17 mouse cellular contexts compared by ENCODE assay signal in the genomic region with DNA sequence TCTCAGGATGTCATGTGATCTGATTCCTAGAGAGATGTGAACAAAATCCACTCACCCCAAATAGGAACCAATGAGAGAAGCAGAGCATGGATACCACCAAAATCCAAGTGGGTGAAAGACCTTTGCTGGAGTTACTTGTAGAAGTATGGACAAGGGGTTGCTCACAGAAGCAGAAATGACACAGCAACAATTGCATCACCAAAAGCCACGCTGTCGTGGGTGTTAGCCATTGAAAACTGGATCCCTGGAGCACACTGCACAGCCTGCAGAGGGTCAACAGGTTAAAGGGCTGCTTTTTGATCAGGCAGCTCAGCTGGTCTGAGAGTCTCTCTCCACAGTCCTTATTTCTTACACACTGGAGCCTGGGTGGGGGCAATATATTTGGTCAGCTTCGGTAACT. TPM values are rescaled to one million over a fixed set of nuclear protein-coding genes. Genes with fewer than 3 reads are reported as not detected.
DNase-seq lines count a peak whose midpoint lies in the region; ATAC-seq and TF ChIP-seq lines count a peak whose summit lies in the region.
"Had no signal": no experiment of that assay in that cellular context is flagged by ENCODE, and none has a peak within 500 bp of the region (broad histone marks: within the 10 kb centered on the region; RNA-seq: fewer than 3 reads in every experiment).

No protein-coding gene starts in this region.

- H3K27ac ChIP-seq in heart, adult 2 months: peak overlapping the region; percentile 78
- H3K27ac ChIP-seq in lung, postnatal 0 days (ENCODE audit: low read length): no peak overlapping the region
- peak overlapping the region; percentile 38; the same call in 1 of the 2 replicates for H3K27ac ChIP-seq in small intestine, adult 2 months (ENCODE audit: insufficient read depth, low read depth, low read length)
- H3K27ac ChIP-seq: embryonic facial prominence, embryonic 12.5 days; hindbrain, embryonic 15.5 days; limb, embryonic 15.5 days; lung, embryonic 15.5 days; midbrain, embryonic 10.5 days; stomach, postnatal 0 days had no signal

- TF ChIP-seq EP300 in heart, adult 2 months (IDR thresholded peaks at IDR 0.05; ENCODE audit: insufficient read depth, low read depth, low read length): no peak
- TF ChIP-seq EP300 in lung, postnatal 0 days (IDR thresholded peaks at IDR 0.05): no peak

- H3K27me3 ChIP-seq in heart, adult 2 months (ENCODE audit: control insufficient read depth, insufficient read depth, low read length): no peaks in the 10 kb centered on the region
- no peaks in the 10 kb centered on the region for H3K27me3 ChIP-seq in lung, postnatal 0 days (replicated peaks; ENCODE audit: insufficient read depth, low read length)
- no peaks in the 10 kb centered on the region for H3K27me3 ChIP-seq in small intestine, adult 2 months (ENCODE audit: control insufficient read depth, insufficient read depth, low read length)
- H3K27me3 ChIP-seq: hindbrain, embryonic 15.5 days; limb, embryonic 15.5 days; lung, embryonic 15.5 days had no signal

- no peak overlapping the region for H3K9ac ChIP-seq in heart, adult 2 months (ENCODE audit: low read depth, low read length)
- no peak overlapping the region for H3K9ac ChIP-seq in lung, postnatal 0 days (replicated peaks; ENCODE audit: low read depth)
- H3K9ac ChIP-seq: embryonic facial prominence, embryonic 12.5 days; hindbrain, embryonic 15.5 days; limb, embryonic 15.5 days; lung, embryonic 15.5 days had no signal

- no peaks in the 10 kb centered on the region for H3K36me3 ChIP-seq in heart, adult 2 months (ENCODE audit: control insufficient read depth, insufficient read depth, low read length)
- H3K36me3 ChIP-seq in lung, postnatal 0 days (ENCODE audit: insufficient read depth, low read length): no peaks in the 10 kb centered on the region
- no peaks in the 10 kb centered on the region for H3K36me3 ChIP-seq in small intestine, adult 2 months (ENCODE audit: control insufficient read depth, insufficient read depth, low read length)
- H3K36me3 ChIP-seq: embryonic facial prominence, embryonic 12.5 days; G1E; limb, embryonic 15.5 days; lung, embryonic 15.5 days; midbrain, embryonic 10.5 days had no signal

- WGBS in heart, adult 2 months: 77% methylated on average over 3 of the region's 3 CpGs
- WGBS in lung, postnatal 0 days: 73% methylated on average over 3 of the region's 3 CpGs
- WGBS in small intestine, adult 2 months: 72% methylated on average over 3 of the region's 3 CpGs

- H3K4me2 ChIP-seq in lung, postnatal 0 days (replicated peaks; ENCODE audit: low read depth, low read length): peak overlapping the region; percentile 15
- H3K4me2 ChIP-seq: embryonic facial prominence, embryonic 12.5 days; hindbrain, embryonic 15.5 days; limb, embryonic 15.5 days had no signal

- peak in 1 of 2 experiments; percentile 30 for DNase-seq in heart, adult 2 months
- DNase-seq in heart, adult 8-10 months (ENCODE audit: low spot score): no peak
- no peak for DNase-seq in lung, postnatal 0 days (ENCODE audit: low spot score)
- DNase-seq in lung, postnatal 4 days: no peak
- DNase-seq in lung, postnatal 14 days: peak; percentile 12
- DNase-seq in Muller cell, postnatal 12 days (ENCODE audit: inconsistent ontology term): no peak
- DNase-seq in cerebellum, postnatal 25 days: no peak
- DNase-seq: gastrocnemius, postnatal 36 days had no signal

- H3K9me3 ChIP-seq in lung, postnatal 0 days (ENCODE audit: low read length): no peaks in the 10 kb centered on the region
- H3K9me3 ChIP-seq: embryonic facial prominence, embryonic 12.5 days; hindbrain, embryonic 15.5 days; limb, embryonic 15.5 days; lung, embryonic 15.5 days; midbrain, embryonic 10.5 days had no signal

- no peak for ATAC-seq in lung, postnatal 0 days

- intact Hi-C loops in heart, adult 2 months (cut with DNase I): loop anchor here (5.0 kb wide), 1 partner anchor 182 kb away; no protein-coding TSS in a partner anchor

- H3K4me1 ChIP-seq in heart, adult 2 months (ENCODE audit: control insufficient read depth, insufficient read depth, low read length): peaks cover 6% of the 10 kb centered on the region
- no peaks in the 10 kb centered on the region for H3K4me1 ChIP-seq in lung, postnatal 0 days (ENCODE audit: insufficient read depth, low read depth, low read length)
- H3K4me1 ChIP-seq in small intestine, adult 2 months (ENCODE audit: control insufficient read depth, insufficient read depth, insufficient read length, low read length): peaks cover 11% of the 10 kb centered on the region; the same call in 1 of the 2 replicates
- H3K4me1 ChIP-seq: embryonic facial prominence, embryonic 12.5 days; lung, embryonic 15.5 days had no signal

- H3K4me3 ChIP-seq in heart, adult 2 months: peak overlapping the region; percentile 7; the same call in 1 of the 2 replicates
- no peak overlapping the region for H3K4me3 ChIP-seq in lung, postnatal 0 days (ENCODE audit: low read depth, low read length)
- H3K4me3 ChIP-seq in small intestine, adult 2 months (ENCODE audit: low read depth, low read length): no peak overlapping the region
- H3K4me3 ChIP-seq: embryonic facial prominence, embryonic 12.5 days; hindbrain, embryonic 15.5 days; limb, embryonic 15.5 days; lung, embryonic 15.5 days; midbrain, embryonic 10.5 days had no signal

- no peak for TF ChIP-seq CTCF in heart, adult 2 months (IDR thresholded peaks at IDR 0.05)
- TF ChIP-seq CTCF in lung, postnatal 0 days (IDR thresholded peaks at IDR 0.05): no peak
- no peak for TF ChIP-seq CTCF in small intestine, adult 2 months (IDR thresholded peaks at IDR 0.05; ENCODE audit: extremely low read depth, insufficient read length, insufficient replicate concordance, low read depth, low read length)

- no peak for TF ChIP-seq POLR2A in heart, adult 2 months (IDR thresholded peaks at IDR 0.05; ENCODE audit: insufficient read depth, low read depth, low read length)
- TF ChIP-seq POLR2A in small intestine, adult 2 months (IDR thresholded peaks at IDR 0.05; ENCODE audit: low read depth, low read length): no peak

- peaks cover 2% of the 10 kb centered on the region; the same call in 1 of the 2 replicates for H3K79me2 ChIP-seq in heart, adult 2 months (replicated peaks; ENCODE audit: control insufficient read depth, insufficient read depth, low read length)

RNA-seq across cellular contexts. Expression of gene Enpp5, which starts 3.0 kb away (rescaled TPM):
- 10 to 100 TPM; 13.3 to 14.2 TPM for total RNA-seq in heart, adult 2 months (2021)
- 14.2 and 24.6 TPM in 2 replicates for polyA plus RNA-seq in heart, adult 2 months (2012; rRNA removed)
- 10 to 100 TPM; 15.2 to 19.0 (median 16.9) TPM for total RNA-seq in heart, adult 8-10 months (2022)
- 15.3 and 19.4 TPM in 2 replicates for polyA plus RNA-seq in lung, postnatal 0 days (2015; fragmentation: Nextera tagmentation; extraction: Ambion mirVana)
- 2.5 TPM in 2 replicates for polyA plus RNA-seq in small intestine, adult 2 months (2012; rRNA removed)
- total RNA-seq: CH12.LX had no signal
- polyA plus RNA-seq: G1E had no signal

RNA-seq across cellular contexts. Expression of gene Enpp4, which starts 30.0 kb away (rescaled TPM):
- 10 to 100 TPM; 21.6 to 24.6 TPM for total RNA-seq in heart, adult 2 months (2021)
- 8.5 and 18.2 TPM in 2 replicates for polyA plus RNA-seq in heart, adult 2 months (2012; rRNA removed)
- 10 to 100 TPM; 24.1 to 29.6 (median 25.6) TPM for total RNA-seq in heart, adult 8-10 months (2022)
- polyA plus RNA-seq in lung, postnatal 0 days (2015; fragmentation: Nextera tagmentation; extraction: Ambion mirVana): 8.4 and 9.2 TPM in 2 replicates
- 0.70 and 1.5 TPM in 2 replicates for polyA plus RNA-seq in small intestine, adult 2 months (2012; rRNA removed)
- polyA plus RNA-seq: G1E had no signal
